Mouse (Mus musculus) frontal cortex, postnatal 10 days (tissue): ENCODE data around the gene Cstf1.
A peak's percentile ranks its signal among the peaks of the same experiment; 100 is the strongest.

Experiments
- DNase-seq, 2 experiments: peaks; one replicate each; pipeline ENCODE4 v3.0.0; 2022; ENCODE audit warnings: low spot score in 2 of 2, mixed read lengths in 1 of 2

Cstf1 gene

GRCm38 (mm10) chr2:172370411-172371223, at the start of gene Cstf1, which contains the start of gene Aurka:
Gene Cstf1, plus strand, starts transcription at chr2:172370681.
Gene Aurka, minus strand, starts transcription at chr2:172370535.
- DNase-seq = peak; percentile 90 to 94

DNA sequence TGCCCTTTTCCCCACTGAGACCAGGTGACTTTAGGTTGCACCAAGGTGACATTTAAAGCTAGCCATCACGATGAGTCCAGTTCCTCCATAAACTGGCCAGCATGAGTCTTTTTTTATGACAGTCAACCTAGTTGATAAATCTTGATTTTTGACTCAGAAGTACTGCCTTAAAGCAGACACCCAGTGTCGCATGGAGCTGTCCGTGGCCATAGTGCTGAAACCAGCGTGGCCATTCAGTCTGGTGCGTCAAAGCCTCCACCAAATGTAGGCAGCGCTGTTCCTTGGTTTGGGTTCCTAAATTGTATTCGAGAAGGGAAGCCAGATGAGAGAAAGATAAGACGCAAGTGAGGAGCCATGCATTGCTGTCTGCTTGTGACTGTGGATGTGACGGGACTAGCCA, 49.6 kb upstream of the Cstf1 start:
- DNase-seq = peak in 1 of 2 experiments; percentile 16

- no peak for DNase-seq
Observed at GRCm38 (mm10) chr2:172328248-172328647, 42.2 kb upstream of the Cstf1 start.

DNA sequence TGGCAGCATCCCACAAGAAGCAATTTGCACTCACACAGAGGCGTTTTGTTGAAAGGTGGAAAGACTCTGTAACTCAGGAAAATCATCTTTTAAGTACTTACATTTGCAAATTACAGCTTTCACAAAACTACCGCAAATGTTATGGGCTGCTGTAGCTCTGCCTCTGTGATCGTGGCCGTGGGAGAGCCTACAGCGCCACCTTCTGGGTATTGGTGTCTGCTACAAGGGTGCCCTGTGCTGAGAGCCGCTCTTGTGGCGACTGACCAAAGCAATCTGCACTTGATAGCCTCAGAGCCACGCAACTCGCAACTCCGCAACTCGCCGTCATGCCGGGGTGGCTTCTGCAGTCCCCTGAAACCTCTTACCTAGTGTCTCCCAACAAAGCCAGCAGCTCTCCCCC, 41.3 kb upstream of the Cstf1 start:
- peak in 1 of 2 experiments; percentile 80 for DNase-seq

- no peak for DNase-seq
Observed at GRCm38 (mm10) chr2:172338206-172338942, 32.1 kb upstream of the Cstf1 start.

DNA sequence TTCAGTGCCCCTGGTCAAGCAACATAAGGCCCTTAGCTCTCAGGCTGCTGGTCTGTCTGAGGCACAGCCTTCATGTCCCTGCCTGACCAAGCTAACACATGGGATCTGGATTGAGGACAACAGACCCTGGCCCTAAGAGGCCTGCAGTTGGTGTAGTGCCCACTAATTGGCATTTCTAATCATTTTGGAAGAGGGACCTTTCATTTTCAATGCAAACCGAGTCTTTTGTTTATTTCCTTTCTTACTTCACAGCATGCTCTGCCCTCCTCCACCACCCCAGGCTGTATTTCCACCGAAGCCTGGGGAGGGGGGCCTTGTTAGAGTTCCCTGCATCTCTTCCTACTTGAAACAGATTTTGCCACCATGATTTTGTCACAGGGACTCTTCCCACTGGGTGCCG, 29.5 kb upstream of the Cstf1 start:
- DNase-seq = no peak

DNA sequence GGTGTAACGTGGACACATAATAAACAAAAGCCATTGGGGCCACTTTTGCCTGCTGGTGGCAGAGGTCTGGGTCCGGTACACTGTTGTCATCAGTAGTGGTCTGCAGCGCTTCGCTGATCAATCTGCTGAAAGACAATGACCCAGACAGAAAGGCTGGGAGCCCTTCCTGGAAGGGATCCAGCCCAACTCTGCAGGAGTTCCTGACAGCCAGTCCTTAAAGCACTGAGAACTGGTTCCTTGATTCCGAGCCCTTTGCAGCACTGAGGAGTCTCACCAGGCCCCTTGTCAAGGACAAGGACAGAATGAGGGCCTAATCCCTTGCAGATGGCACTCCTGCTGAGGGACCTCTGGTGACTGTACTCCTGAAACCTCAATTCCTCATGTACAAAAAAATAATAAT, 28.9 kb upstream of the Cstf1 start:
- DNase-seq = no peak

- no peak for DNase-seq
Observed at GRCm38 (mm10) chr2:172343751-172344150, 26.7 kb upstream of the Cstf1 start.

DNA sequence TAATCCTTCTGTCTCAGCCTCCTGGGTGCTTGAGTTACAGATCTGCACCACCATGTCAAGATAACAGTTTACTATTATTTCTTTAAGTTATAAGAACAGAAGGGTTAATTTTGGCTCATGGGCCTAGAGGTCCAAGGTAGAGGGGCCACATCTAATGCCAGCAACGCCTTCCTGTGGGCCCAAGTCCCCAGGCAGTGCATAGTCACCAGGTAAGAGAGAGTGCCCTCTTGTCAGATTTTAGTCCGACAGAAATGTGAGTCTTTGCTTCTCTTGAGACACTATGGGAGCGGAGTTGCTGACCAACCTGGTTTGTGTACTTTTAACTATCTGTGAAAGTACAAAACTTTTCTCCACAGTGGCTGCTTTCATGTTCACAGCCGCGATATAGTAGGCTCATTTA, 25.8 kb upstream of the Cstf1 start:
- DNase-seq = no peak

GRCm38 (mm10) chr2:172345258-172345738, 25.2 kb upstream of the Cstf1 start, which contains the start of gene Fam210b:
Gene Fam210b, plus strand, starts transcription at chr2:172345565.
- peak; percentile 92 to 93 for DNase-seq

GRCm38 (mm10) chr2:172346034-172346929, 24.2 kb upstream of the Cstf1 start:
- no peak for DNase-seq

GRCm38 (mm10) chr2:172346933-172347611, 23.4 kb upstream of the Cstf1 start:
- DNase-seq = no peak

- no peak for DNase-seq
Observed at GRCm38 (mm10) chr2:172348297-172348950, 22.1 kb upstream of the Cstf1 start.

GRCm38 (mm10) chr2:172349776-172350175, 20.7 kb upstream of the Cstf1 start:
- no peak for DNase-seq

DNA sequence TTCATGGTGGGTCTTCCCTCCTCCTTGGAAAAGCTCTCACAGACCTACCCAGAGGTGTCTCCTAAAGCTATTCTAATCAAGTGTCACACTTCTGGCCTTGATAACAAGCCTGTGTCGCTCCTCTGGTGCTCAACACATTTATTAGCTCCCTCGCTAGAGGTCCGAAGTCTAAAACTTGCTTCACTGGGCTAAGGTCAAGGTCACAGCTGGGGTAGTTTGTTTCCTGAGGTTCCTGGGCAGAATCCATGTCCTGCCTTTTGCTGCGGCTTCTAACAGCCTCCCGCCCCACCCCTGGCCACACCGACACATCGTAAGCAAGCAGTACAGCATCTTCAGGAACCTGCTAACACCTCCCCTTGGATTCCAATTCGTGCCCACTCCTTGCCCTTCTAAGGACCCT, 19.7 kb upstream of the Cstf1 start:
- DNase-seq = no peak

GRCm38 (mm10) chr2:172353218-172353617, 17.3 kb upstream of the Cstf1 start:
- no peak for DNase-seq

DNA sequence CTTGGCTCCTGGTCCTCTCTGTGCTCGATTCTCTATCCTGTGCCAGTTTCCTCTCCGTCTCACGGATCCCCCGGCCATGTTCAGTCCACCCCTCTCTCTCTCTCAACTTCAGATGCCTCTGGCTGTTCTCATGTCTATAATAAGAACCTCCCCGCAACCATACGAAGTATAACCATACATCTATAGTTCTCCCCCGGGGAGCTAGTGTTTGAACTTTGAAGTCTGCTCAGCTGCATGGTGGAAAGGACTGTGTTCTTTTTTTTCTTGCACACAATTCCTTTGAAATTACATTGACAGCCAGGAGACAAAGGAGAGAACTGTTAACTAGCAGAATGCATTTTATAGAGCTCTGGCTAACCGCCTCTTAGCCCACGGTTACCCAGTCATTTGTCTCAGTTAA, 15.7 kb upstream of the Cstf1 start:
- DNase-seq = no peak

- DNase-seq = no peak
Observed at GRCm38 (mm10) chr2:172355833-172356232, 14.6 kb upstream of the Cstf1 start.

DNA sequence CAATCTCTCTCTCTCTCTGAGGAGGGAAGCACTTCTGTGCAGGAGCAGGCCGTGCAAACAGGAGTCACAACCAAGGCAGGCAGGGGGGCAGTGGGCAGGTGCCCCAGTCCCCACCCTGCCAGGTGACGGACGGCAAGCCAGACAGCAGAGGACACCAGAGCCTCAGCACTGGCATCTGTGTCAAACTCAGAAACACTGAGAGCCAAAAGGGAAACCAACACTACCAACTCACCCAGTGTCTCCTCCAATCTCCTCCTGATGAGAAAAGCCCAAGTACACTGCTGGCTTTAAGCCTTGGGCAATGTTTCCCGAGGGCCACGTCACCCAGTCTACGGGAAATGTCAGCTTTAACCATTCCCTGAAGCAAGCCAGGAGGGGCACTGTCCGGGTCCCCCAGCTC, 7.3 kb upstream of the Cstf1 start:
- no peak for DNase-seq

- no peak for DNase-seq
Observed at GRCm38 (mm10) chr2:172371258-172371657, 777 bp downstream of the Cstf1 start.

DNA sequence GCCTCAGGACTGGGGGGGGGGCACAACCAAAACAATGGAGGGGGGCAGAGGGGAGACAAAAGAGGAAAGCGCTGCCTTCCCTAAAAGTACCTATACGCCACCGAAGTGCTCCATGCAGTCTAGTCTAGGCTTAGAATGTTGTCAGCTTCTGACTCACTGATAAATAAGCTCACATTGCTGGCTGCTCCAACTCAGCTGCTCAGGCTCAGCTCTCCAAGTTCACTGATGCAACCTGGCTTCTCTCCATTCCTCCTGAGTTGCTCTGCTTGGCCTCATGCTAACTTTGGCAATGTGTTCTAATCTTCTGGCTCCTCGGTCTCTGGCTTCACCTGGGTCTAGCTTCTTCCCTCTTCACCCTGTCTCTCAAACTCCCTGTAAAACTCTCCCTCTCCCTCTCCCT, 6.1 kb downstream of the Cstf1 start:
- DNase-seq = no peak
